In genomic region chr4:134001710-134002109, GRCm38 (mm10) we compare ENCODE assay signal across 20 mouse cellular contexts. TPM values are rescaled to one million over a fixed set of nuclear protein-coding genes. Genes with fewer than 3 reads are reported as not detected.
DNase-seq lines count a peak whose midpoint lies in the region; ATAC-seq and TF ChIP-seq lines count a peak whose summit lies in the region.
"Had no signal": no experiment of that assay in that cellular context is flagged by ENCODE, and none has a peak within 500 bp of the region (broad histone marks: within the 10 kb centered on the region; RNA-seq: fewer than 3 reads in every experiment).

No protein-coding gene starts in this region.

- no peak overlapping the region for H3K4me2 ChIP-seq in forebrain, embryonic 14.5 days (ENCODE audit: low read length)
- H3K4me2 ChIP-seq in limb, embryonic 14.5 days (replicated peaks; ENCODE audit: low read depth, low read length, severe bottlenecking) = no peak overlapping the region

- H3K36me3 ChIP-seq in forebrain, embryonic 10.5 days (replicated peaks) = peaks cover 39% of the 10 kb centered on the region
- H3K36me3 ChIP-seq in forebrain, embryonic 14.5 days (ENCODE audit: control insufficient read depth, insufficient read depth, low read length) = peaks cover 4% of the 10 kb centered on the region; the same call in 1 of the 2 replicates
- peaks cover 4% of the 10 kb centered on the region for H3K36me3 ChIP-seq in limb, embryonic 14.5 days (ENCODE audit: control insufficient read depth, insufficient read depth, low read length)
- H3K36me3 ChIP-seq in limb, embryonic 10.5 days = peaks cover 37% of the 10 kb centered on the region
- H3K36me3 ChIP-seq in embryonic facial prominence, embryonic 10.5 days (replicated peaks) = peaks cover 35% of the 10 kb centered on the region

- H3K4me3 ChIP-seq in forebrain, embryonic 10.5 days = peak overlapping the region; percentile 79; the same call in 1 of the 2 replicates
- H3K4me3 ChIP-seq in forebrain, embryonic 14.5 days (ENCODE audit: low read depth, low read length) = no peak overlapping the region
- H3K4me3 ChIP-seq in limb, embryonic 14.5 days (replicated peaks; ENCODE audit: low read length) = 0 out of 2 replicates have a peak overlapping the region, but pooled peaks have one; percentile 65
- no peak overlapping the region; the same call in 1 of the 2 replicates for H3K4me3 ChIP-seq in limb, embryonic 10.5 days
- H3K4me3 ChIP-seq in embryonic facial prominence, embryonic 10.5 days = peak overlapping the region; percentile 70; the same call in 1 of the 2 replicates

- WGBS in forebrain, embryonic 10.5 days = 41% methylated on average over 10 of the region's 10 CpGs
- WGBS in forebrain, embryonic 14.5 days = 58% methylated on average over 10 of the region's 10 CpGs
- WGBS in limb, embryonic 14.5 days = 40% methylated on average over 10 of the region's 10 CpGs
- 37% methylated on average over 10 of the region's 10 CpGs for WGBS in limb, embryonic 10.5 days
- 36% methylated on average over 10 of the region's 10 CpGs for WGBS in embryonic facial prominence, embryonic 10.5 days

- H3K9me3 ChIP-seq in forebrain, embryonic 10.5 days = no peaks in the 10 kb centered on the region
- no peaks in the 10 kb centered on the region for H3K9me3 ChIP-seq in forebrain, embryonic 14.5 days (replicated peaks; ENCODE audit: control insufficient read depth, low read length)
- H3K9me3 ChIP-seq in limb, embryonic 14.5 days (ENCODE audit: control insufficient read depth, low read length) = no peaks in the 10 kb centered on the region
- no peaks in the 10 kb centered on the region for H3K9me3 ChIP-seq in limb, embryonic 10.5 days (replicated peaks)
- H3K9me3 ChIP-seq in embryonic facial prominence, embryonic 10.5 days = no peaks in the 10 kb centered on the region
- H3K9me3 ChIP-seq: limb, embryonic 13.5 days had no signal

- H3K27me3 ChIP-seq in forebrain, embryonic 10.5 days (ENCODE audit: poor library complexity, severe bottlenecking) = no peaks in the 10 kb centered on the region
- no peaks in the 10 kb centered on the region for H3K27me3 ChIP-seq in forebrain, embryonic 14.5 days (replicated peaks; ENCODE audit: control insufficient read depth, insufficient read depth, low read length)
- no peaks in the 10 kb centered on the region for H3K27me3 ChIP-seq in limb, embryonic 14.5 days (ENCODE audit: control insufficient read depth, insufficient read depth, low read length)
- no peaks in the 10 kb centered on the region for H3K27me3 ChIP-seq in limb, embryonic 10.5 days (ENCODE audit: low read depth, poor library complexity, severe bottlenecking)
- H3K27me3 ChIP-seq in embryonic facial prominence, embryonic 10.5 days (replicated peaks; ENCODE audit: low read depth, poor library complexity, severe bottlenecking) = no peaks in the 10 kb centered on the region
- H3K27me3 ChIP-seq: limb, embryonic 13.5 days had no signal

- peaks cover 68% of the 10 kb centered on the region for H3K4me1 ChIP-seq in forebrain, embryonic 10.5 days
- H3K4me1 ChIP-seq in forebrain, embryonic 14.5 days (ENCODE audit: control insufficient read depth, insufficient read depth, low read length) = peaks cover 9% of the 10 kb centered on the region
- H3K4me1 ChIP-seq in limb, embryonic 14.5 days (ENCODE audit: control insufficient read depth, insufficient read depth, low read length) = no peaks in the 10 kb centered on the region
- peaks cover 10% of the 10 kb centered on the region for H3K4me1 ChIP-seq in limb, embryonic 10.5 days
- H3K4me1 ChIP-seq in embryonic facial prominence, embryonic 10.5 days = peaks cover 37% of the 10 kb centered on the region

- H3K9ac ChIP-seq in forebrain, embryonic 14.5 days (ENCODE audit: low read length) = no peak overlapping the region
- no peak overlapping the region for H3K9ac ChIP-seq in limb, embryonic 14.5 days (ENCODE audit: low read depth, low read length, severe bottlenecking)

- H3K27ac ChIP-seq in forebrain, embryonic 10.5 days = peak overlapping the region; percentile 84
- no peak overlapping the region for H3K27ac ChIP-seq in forebrain, embryonic 14.5 days (ENCODE audit: low read depth, low read length)
- H3K27ac ChIP-seq in limb, embryonic 14.5 days (replicated peaks; ENCODE audit: low read depth, low read length) = no peak overlapping the region
- H3K27ac ChIP-seq in limb, embryonic 10.5 days = no peak overlapping the region
- H3K27ac ChIP-seq in embryonic facial prominence, embryonic 10.5 days (replicated peaks) = no peak overlapping the region
- H3K27ac ChIP-seq: limb, embryonic 13.5 days had no signal

- ATAC-seq in forebrain, embryonic 14.5 days = no peak
- no peak for ATAC-seq in limb, embryonic 14.5 days (ENCODE audit: low FRiP score, low read depth)
- ATAC-seq in CD4-positive, CD25-positive, alpha-beta regulatory T cell, adult 4 months = no peak
- no peak for ATAC-seq in megakaryocyte-erythroid progenitor cell, adult 5-6 weeks (replicated peaks; ENCODE audit: low FRiP score, low TSS enrichment, poor library complexity, severe bottlenecking)

- no peak for TF ChIP-seq POLR2A in limb, embryonic 14.5 days (IDR thresholded peaks at IDR 0.05; ENCODE audit: borderline replicate concordance, extremely low read depth, insufficient read depth, insufficient read length)

- DNase-seq in forebrain, embryonic 10.5 days (ENCODE audit: extremely low spot score, low spot score) = no peak
- no peak for DNase-seq in forebrain, embryonic 14.5 days (ENCODE audit: low spot score)
- DNase-seq in limb, embryonic 14.5 days (ENCODE audit: low spot score) = no peak
- no peak for DNase-seq in limb, embryonic 10.5 days (ENCODE audit: low spot score)
- DNase-seq in 3T3-L1 (ENCODE audit: low read depth, low spot score) = peak; percentile 29
- DNase-seq in embryonic facial prominence, embryonic 10.5 days (ENCODE audit: low spot score) = no peak
- DNase-seq: adrenal gland, postnatal 25 days; cerebellum, postnatal 10 days; embryo, embryonic 11 days; gastrocnemius, adult 2 months; heart, postnatal 36 days; kidney, adult 9 months; spleen, adult 18-20 months had no signal

RNA-seq across cellular contexts. Expression of gene Dhdds, which starts 1.0 kb away (rescaled TPM):
- 40.3 and 41.9 TPM in 2 replicates for polyA plus RNA-seq in forebrain, embryonic 10.5 days (2016; fragmentation: Nextera tagmentation; extraction: Ambion mirVana)
- 52.7 and 57.0 TPM in 2 replicates for polyA plus RNA-seq in forebrain, embryonic 14.5 days (2014; fragmentation: Nextera tagmentation; extraction: Ambion mirVana)
- 47.6 and 54.0 TPM in 2 replicates for polyA plus RNA-seq in limb, embryonic 14.5 days (2012; rRNA removed)
- 45.1 and 47.2 TPM in 2 replicates for polyA plus RNA-seq in limb, embryonic 14.5 days (2014; fragmentation: Nextera tagmentation; extraction: Ambion mirVana)
- polyA plus RNA-seq in limb, embryonic 10.5 days (2016; fragmentation: Nextera tagmentation; extraction: Ambion mirVana) = 41.8 and 41.9 TPM in 2 replicates
- polyA plus RNA-seq in embryonic facial prominence, embryonic 10.5 days (2016; fragmentation: Nextera tagmentation; extraction: Ambion mirVana) = 41.2 and 42.1 TPM in 2 replicates
- 10 to 100 TPM; 23.5 to 24.3 TPM for polyA plus RNA-seq in CD4-positive, CD25-positive, alpha-beta regulatory T cell, adult 4 months (2017; shearing (Covaris generic))
- 27.0 and 34.0 TPM in 2 replicates for total RNA-seq in megakaryocyte-erythroid progenitor cell, adult 5-6 weeks (2014; fragmentation: Nextera tagmentation)
- total RNA-seq in megakaryocyte-erythroid progenitor cell, adult 5-6 weeks (2017) = 10.6 and 26.2 TPM in 2 replicates

RNA-seq across cellular contexts. Expression of gene Lin28a, which starts 16.9 kb away (rescaled TPM):
- 21.6 and 25.7 TPM in 2 replicates for polyA plus RNA-seq in forebrain, embryonic 10.5 days (2016; fragmentation: Nextera tagmentation; extraction: Ambion mirVana)
- not detected in 2 replicates for polyA plus RNA-seq in forebrain, embryonic 14.5 days (2014; fragmentation: Nextera tagmentation; extraction: Ambion mirVana)
- polyA plus RNA-seq in limb, embryonic 14.5 days (2012; rRNA removed) = 0.11 and 0.37 TPM in 2 replicates
- 0.07 TPM in 1 of 2 replicates, not detected in the other for polyA plus RNA-seq in limb, embryonic 14.5 days (2014; fragmentation: Nextera tagmentation; extraction: Ambion mirVana)
- polyA plus RNA-seq in limb, embryonic 10.5 days (2016; fragmentation: Nextera tagmentation; extraction: Ambion mirVana) = 16.7 and 46.5 TPM in 2 replicates
- 18.7 and 24.2 TPM in 2 replicates for polyA plus RNA-seq in embryonic facial prominence, embryonic 10.5 days (2016; fragmentation: Nextera tagmentation; extraction: Ambion mirVana)
- polyA plus RNA-seq in CD4-positive, CD25-positive, alpha-beta regulatory T cell, adult 4 months (2017; shearing (Covaris generic)) = not detected
- total RNA-seq in megakaryocyte-erythroid progenitor cell, adult 5-6 weeks (2014; fragmentation: Nextera tagmentation) = not detected in 2 replicates
- 0.23 TPM in 1 of 2 replicates, not detected in the other for total RNA-seq in megakaryocyte-erythroid progenitor cell, adult 5-6 weeks (2017)
- total RNA-seq: adrenal gland, postnatal 25 days; heart, postnatal 36 days; left cerebral cortex, adult 18-20 months had no signal
- polyA plus RNA-seq: forebrain, embryonic 16.5 days had no signal

RNA-seq across cellular contexts. Expression of gene Hmgn2, which starts 33.3 kb away (rescaled TPM):
- polyA plus RNA-seq in forebrain, embryonic 10.5 days (2016; fragmentation: Nextera tagmentation; extraction: Ambion mirVana) = 3,760 and 3,774 TPM in 2 replicates
- polyA plus RNA-seq in forebrain, embryonic 14.5 days (2014; fragmentation: Nextera tagmentation; extraction: Ambion mirVana) = 2,465 and 2,793 TPM in 2 replicates
- 606 and 861 TPM in 2 replicates for polyA plus RNA-seq in limb, embryonic 14.5 days (2012; rRNA removed)
- 2,302 and 2,334 TPM in 2 replicates for polyA plus RNA-seq in limb, embryonic 14.5 days (2014; fragmentation: Nextera tagmentation; extraction: Ambion mirVana)
- polyA plus RNA-seq in limb, embryonic 10.5 days (2016; fragmentation: Nextera tagmentation; extraction: Ambion mirVana) = 2,670 and 2,950 TPM in 2 replicates
- polyA plus RNA-seq in embryonic facial prominence, embryonic 10.5 days (2016; fragmentation: Nextera tagmentation; extraction: Ambion mirVana) = 2,976 and 3,167 TPM in 2 replicates
- 100 to 1,000 TPM; 379 to 453 TPM for polyA plus RNA-seq in CD4-positive, CD25-positive, alpha-beta regulatory T cell, adult 4 months (2017; shearing (Covaris generic))
- total RNA-seq in megakaryocyte-erythroid progenitor cell, adult 5-6 weeks (2014; fragmentation: Nextera tagmentation) = 542 and 559 TPM in 2 replicates
- total RNA-seq in megakaryocyte-erythroid progenitor cell, adult 5-6 weeks (2017) = 268 and 336 TPM in 2 replicates

RNA-seq across cellular contexts. Expression of gene Zfp683, which starts 51.9 kb away (rescaled TPM):
- not detected in 2 replicates for polyA plus RNA-seq in forebrain, embryonic 10.5 days (2016; fragmentation: Nextera tagmentation; extraction: Ambion mirVana)
- not detected in 2 replicates for polyA plus RNA-seq in forebrain, embryonic 14.5 days (2014; fragmentation: Nextera tagmentation; extraction: Ambion mirVana)
- 0.04 and 0.08 TPM in 2 replicates for polyA plus RNA-seq in limb, embryonic 14.5 days (2012; rRNA removed)
- polyA plus RNA-seq in limb, embryonic 14.5 days (2014; fragmentation: Nextera tagmentation; extraction: Ambion mirVana) = not detected in 2 replicates
- polyA plus RNA-seq in limb, embryonic 10.5 days (2016; fragmentation: Nextera tagmentation; extraction: Ambion mirVana) = not detected in 2 replicates
- not detected in 2 replicates for polyA plus RNA-seq in embryonic facial prominence, embryonic 10.5 days (2016; fragmentation: Nextera tagmentation; extraction: Ambion mirVana)
- 1 to 10 TPM in 1 of 2 experiments, under 1 TPM in 1; 0.85 to 1.3 TPM for polyA plus RNA-seq in CD4-positive, CD25-positive, alpha-beta regulatory T cell, adult 4 months (2017; shearing (Covaris generic))
- not detected in 2 replicates for total RNA-seq in megakaryocyte-erythroid progenitor cell, adult 5-6 weeks (2014; fragmentation: Nextera tagmentation)
- total RNA-seq in megakaryocyte-erythroid progenitor cell, adult 5-6 weeks (2017) = not detected in 2 replicates
- total RNA-seq: adrenal gland, postnatal 25 days; gastrocnemius, adult 2 months; heart, postnatal 36 days; left cerebral cortex, adult 18-20 months; monocyte, adult 5-6 weeks had no signal
- polyA plus RNA-seq: forebrain, embryonic 16.5 days; limb, embryonic 13.5 days; stomach, embryonic 16.5 days had no signal

RNA-seq across cellular contexts. Expression of gene Crybg2, which starts 58.9 kb away (rescaled TPM):
- polyA plus RNA-seq in forebrain, embryonic 10.5 days (2016; fragmentation: Nextera tagmentation; extraction: Ambion mirVana) = 1.7 and 3.5 TPM in 2 replicates
- 0.72 and 1.9 TPM in 2 replicates for polyA plus RNA-seq in forebrain, embryonic 14.5 days (2014; fragmentation: Nextera tagmentation; extraction: Ambion mirVana)
- polyA plus RNA-seq in limb, embryonic 14.5 days (2012; rRNA removed) = 8.2 and 11.3 TPM in 2 replicates
- polyA plus RNA-seq in limb, embryonic 14.5 days (2014; fragmentation: Nextera tagmentation; extraction: Ambion mirVana) = 12.3 and 12.4 TPM in 2 replicates
- 3.5 and 4.4 TPM in 2 replicates for polyA plus RNA-seq in limb, embryonic 10.5 days (2016; fragmentation: Nextera tagmentation; extraction: Ambion mirVana)
- 4.1 and 7.1 TPM in 2 replicates for polyA plus RNA-seq in embryonic facial prominence, embryonic 10.5 days (2016; fragmentation: Nextera tagmentation; extraction: Ambion mirVana)
- polyA plus RNA-seq in CD4-positive, CD25-positive, alpha-beta regulatory T cell, adult 4 months (2017; shearing (Covaris generic)) = 10 to 100 TPM; 20.9 to 28.2 TPM
- total RNA-seq in megakaryocyte-erythroid progenitor cell, adult 5-6 weeks (2014; fragmentation: Nextera tagmentation) = 0.55 TPM in 1 of 2 replicates, not detected in the other
- total RNA-seq in megakaryocyte-erythroid progenitor cell, adult 5-6 weeks (2017) = 0.09 TPM in 1 of 2 replicates, not detected in the other
- total RNA-seq: gastrocnemius, adult 2 months; heart, postnatal 36 days had no signal

Comparison
In these comparisons a context has a peak if more than half of its experiments do, and no peak if none do; other contexts are left out.
1. H3K4me3 ChIP-seq: peak in forebrain, embryonic 10.5 days (single experiment), limb, embryonic 14.5 days (single experiment) and embryonic facial prominence, embryonic 10.5 days (single experiment); none in forebrain, embryonic 14.5 days (single experiment) and limb, embryonic 10.5 days (single experiment).
2. RNA of gene Lin28a, which starts 16.9 kb away (polyA plus RNA-seq): 21.6 to 25.7 TPM in forebrain, embryonic 10.5 days, 18.7 to 24.2 TPM in embryonic facial prominence, embryonic 10.5 days and 16.7 to 46.5 TPM in limb, embryonic 10.5 days; not detected in CD4-positive, CD25-positive, alpha-beta regulatory T cell, adult 4 months, 0.07 to 0.37 TPM in limb, embryonic 14.5 days and not detected in forebrain, embryonic 14.5 days; every median in the first group is over 10 times any median in the second.